Mouse (Mus musculus) embryo, embryonic 9.5 days (tissue): ENCODE measurements around the gene Gm8267.
"Not testable (repeated sequence)": the region's sequence is repeated elsewhere in the genome, so short reads cannot be mapped to it uniquely, and the experiment has no call there.

Experiments used
- DNase-seq: peaks from one replicate; pipeline ENCODE4 v3.0.0-alpha.2; 2017; ENCODE audit errors: extremely low spot score

Gene Gm8267

DNA sequence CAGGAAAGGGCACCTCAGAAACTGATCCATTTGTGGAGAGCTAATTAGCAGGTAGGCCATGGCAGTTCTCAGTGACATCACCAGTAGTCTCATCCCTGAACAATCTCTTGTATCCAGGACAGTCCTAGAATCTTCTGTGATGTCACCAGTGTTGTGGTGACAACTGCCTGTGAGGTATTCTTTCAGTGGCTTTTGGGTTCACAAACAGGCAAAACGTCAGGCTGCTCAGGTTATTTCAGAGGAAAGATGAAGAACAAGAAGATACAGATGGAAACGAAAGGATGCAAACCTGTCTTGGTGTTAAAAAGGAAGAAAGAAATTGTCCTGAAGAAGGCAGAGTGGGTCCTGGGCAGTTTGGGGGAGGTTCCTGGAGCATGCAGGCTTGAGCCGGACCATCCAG is at the start of gene Gm8267:
Gm8267 (minus strand) TSS at position 101 of the 400 bp plus-strand sequence.
- no peak for DNase-seq

- not testable (repeated sequence) for DNase-seq
Observed at GRCm38 (mm10) chr14:44789537-44790382, 39.6 kb upstream of the Gm8267 start.

DNA sequence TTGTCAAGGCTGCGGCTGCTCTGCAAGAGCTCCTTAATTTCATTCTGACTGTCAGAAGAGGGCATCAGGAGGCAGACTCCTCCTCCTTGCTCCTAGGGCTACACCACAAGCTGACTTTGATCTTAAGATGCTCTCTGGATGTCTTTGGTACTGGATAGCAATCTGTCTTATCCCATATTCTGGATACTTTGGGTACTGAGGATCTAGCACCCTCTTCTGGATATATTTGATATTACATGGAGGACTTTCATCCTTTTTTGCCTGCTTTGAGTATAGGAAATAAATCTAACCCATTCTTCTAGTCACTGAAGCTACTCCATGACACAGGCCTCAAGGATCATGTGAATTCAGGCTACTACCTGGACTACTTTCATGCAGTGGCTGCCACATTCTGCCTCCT is 7.4 kb downstream of the Gm8267 start:
- not testable (repeated sequence) for DNase-seq

GRCm38 (mm10) chr14:44730711-44731110 is 19.4 kb downstream of the Gm8267 start:
- DNase-seq = not testable (repeated sequence)

GRCm38 (mm10) chr14:44706356-44706755 is 43.8 kb downstream of the Gm8267 start, which contains the start of gene Gm8257:
Gm8257 (minus strand) TSS chr14:44706456.
- DNase-seq = not testable (repeated sequence)
